Mouse (Mus musculus): Measurements from ENCODE around the gene Jchain.

- TF ChIP-seq CTCF (IDR thresholded peaks at IDR 0.05) (no peak), POLR2A (IDR thresholded peaks at IDR 0.05; ENCODE audit: insufficient read depth, low read depth, low read length) (no peak)
Observed at GRCm38 (mm10) chr5:88545536-88545935, 17.8 kb upstream of the Jchain start.
